Mouse (Mus musculus): Measurements from ENCODE around the gene Sept3. TPM values are rescaled to one million over a fixed set of nuclear protein-coding genes. Genes with fewer than 3 reads are reported as not detected.

Sept3 gene
- polyA plus RNA-seq, 1 experiment from 2014 or later: 45.5 TPM

DNA sequence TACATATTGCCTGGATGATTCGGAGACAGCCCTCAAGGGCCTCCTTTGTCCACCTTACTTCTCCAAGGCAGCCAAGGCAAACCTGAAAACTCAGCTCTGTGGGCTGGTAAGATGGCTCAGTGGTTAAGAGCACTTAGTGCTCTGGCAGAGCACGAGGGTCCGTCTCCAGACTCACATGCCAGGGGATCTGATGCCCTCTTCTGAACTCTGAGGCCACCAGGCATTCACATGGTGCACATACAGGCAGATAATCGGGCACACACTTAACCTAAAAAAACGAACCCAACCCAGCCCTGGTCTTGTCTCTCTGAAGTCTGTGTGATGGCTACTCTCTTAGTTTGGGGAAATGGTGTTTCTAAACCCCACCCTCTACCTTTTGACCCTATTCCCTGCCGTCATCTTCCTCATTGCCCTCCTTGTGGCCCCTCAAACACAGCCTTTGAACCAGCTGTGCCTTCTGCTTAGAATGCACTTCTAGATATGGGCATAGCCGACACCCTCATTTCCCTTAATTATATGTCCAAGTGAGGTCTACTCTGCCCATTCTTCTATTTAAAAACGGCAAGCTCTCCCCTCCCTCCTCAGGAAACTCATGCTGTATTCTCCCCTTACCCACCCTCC, 65.1 kb downstream of the Sept3 start:
- H3K27me3 ChIP-seq: peaks cover 9% of the 10 kb centered on the region
- no peak overlapping the region; the same call in 1 of the 2 replicates for H3K4me2 ChIP-seq
- H3K4me1 ChIP-seq (replicated peaks): peaks cover 39% of the 10 kb centered on the region
- no peak for ATAC-seq (ENCODE audit: insufficient number of reproducible peaks, insufficient read depth, low FRiP score, low TSS enrichment, low read depth)
- H3K9me3 ChIP-seq: no peaks in the 10 kb centered on the region
- H3K27ac ChIP-seq: no peak overlapping the region
- 75% methylated on average over 8 of the region's 8 CpGs for WGBS
- H3K9ac ChIP-seq (replicated peaks): no peak overlapping the region
- H3K4me3 ChIP-seq (replicated peaks): no peak overlapping the region
- H3K36me3 ChIP-seq: peaks cover 22% of the 10 kb centered on the region

DNA sequence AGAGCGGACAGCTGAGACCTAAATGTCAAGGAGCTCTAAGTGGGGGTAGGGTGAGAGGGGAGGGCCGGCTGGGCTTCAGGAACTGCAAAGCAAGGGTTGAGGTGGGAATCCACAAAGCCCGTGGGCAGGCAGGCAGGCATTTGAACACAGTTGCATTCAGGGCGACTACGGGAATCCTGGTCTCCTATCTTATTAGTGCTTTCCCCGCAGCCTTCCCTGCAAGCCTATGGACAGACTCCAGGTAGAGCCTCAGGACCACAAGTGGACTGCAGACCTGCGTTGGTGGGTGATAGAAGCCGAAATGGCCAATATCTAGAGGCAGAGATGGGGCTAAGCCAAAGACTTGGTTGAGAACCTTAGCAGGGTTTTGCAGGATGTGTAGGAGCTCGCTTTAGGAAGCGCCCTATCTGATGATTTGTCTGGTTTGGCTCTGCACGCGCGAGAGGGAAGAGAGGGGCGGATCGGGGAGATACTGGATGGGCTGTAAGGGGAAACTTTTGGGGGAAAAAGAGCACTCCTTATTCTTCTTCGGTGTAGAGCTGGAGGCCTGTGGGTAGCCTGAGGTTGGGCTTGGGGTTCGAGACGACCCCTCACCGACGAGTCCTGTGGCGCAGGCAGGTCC, 65.8 kb downstream of the Sept3 start:
- Histone ChIP-seq H3K4me3 (replicated peaks) (peak overlapping the region; percentile 49), H3K27ac (peak overlapping the region; percentile 64; the same call in 1 of the 2 replicates), H3K36me3 (peaks cover 14% of the 10 kb centered on the region), H3K4me1 (replicated peaks) (peaks cover 39% of the 10 kb centered on the region), H3K4me2 (peak overlapping the region; percentile 71), H3K27me3 (peaks cover 9% of the 10 kb centered on the region), H3K9ac (replicated peaks) (peak overlapping the region; percentile 76), H3K9me3 (no peaks in the 10 kb centered on the region)
- WGBS: 45% methylated on average over 21 of the region's 21 CpGs
- ATAC-seq (ENCODE audit: insufficient number of reproducible peaks, insufficient read depth, low FRiP score, low TSS enrichment, low read depth): no peak

DNA sequence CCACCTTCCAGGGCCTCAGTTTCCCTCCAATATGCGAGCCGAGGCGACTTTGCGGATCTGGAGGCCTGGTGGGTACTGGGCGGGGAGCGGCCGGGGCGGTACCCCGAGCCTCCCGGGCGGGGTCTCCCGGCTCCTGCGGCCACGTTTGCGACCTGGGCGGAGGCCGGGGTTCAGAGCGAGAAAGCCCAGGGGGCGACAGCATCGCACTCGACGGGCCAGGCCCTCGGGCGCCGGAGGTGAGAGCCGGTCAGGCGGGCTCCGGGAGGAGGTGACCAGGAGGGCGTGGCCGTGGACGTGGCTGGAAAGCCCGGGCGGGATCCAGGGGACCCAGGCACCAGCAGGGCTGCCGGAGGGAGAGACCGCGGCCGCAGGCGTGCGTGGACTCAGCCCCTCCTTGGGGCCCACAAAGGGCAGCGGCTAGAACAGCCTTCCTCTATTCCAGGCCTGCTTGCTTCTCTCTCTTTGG, 66.4 kb downstream of the Sept3 start:
- Histone ChIP-seq H3K27ac (peak overlapping the region; percentile 64), H3K4me3 (replicated peaks) (peak overlapping the region; percentile 49), H3K36me3 (peaks cover 9% of the 10 kb centered on the region), H3K4me1 (replicated peaks) (peaks cover 35% of the 10 kb centered on the region), H3K9me3 (no peaks in the 10 kb centered on the region), H3K4me2 (peak overlapping the region; percentile 71), H3K27me3 (peaks cover 9% of the 10 kb centered on the region), H3K9ac (replicated peaks) (peak overlapping the region; percentile 76)
- 3% methylated on average over 40 of the region's 40 CpGs for WGBS
- no peak for ATAC-seq (ENCODE audit: insufficient number of reproducible peaks, insufficient read depth, low FRiP score, low TSS enrichment, low read depth)

DNA sequence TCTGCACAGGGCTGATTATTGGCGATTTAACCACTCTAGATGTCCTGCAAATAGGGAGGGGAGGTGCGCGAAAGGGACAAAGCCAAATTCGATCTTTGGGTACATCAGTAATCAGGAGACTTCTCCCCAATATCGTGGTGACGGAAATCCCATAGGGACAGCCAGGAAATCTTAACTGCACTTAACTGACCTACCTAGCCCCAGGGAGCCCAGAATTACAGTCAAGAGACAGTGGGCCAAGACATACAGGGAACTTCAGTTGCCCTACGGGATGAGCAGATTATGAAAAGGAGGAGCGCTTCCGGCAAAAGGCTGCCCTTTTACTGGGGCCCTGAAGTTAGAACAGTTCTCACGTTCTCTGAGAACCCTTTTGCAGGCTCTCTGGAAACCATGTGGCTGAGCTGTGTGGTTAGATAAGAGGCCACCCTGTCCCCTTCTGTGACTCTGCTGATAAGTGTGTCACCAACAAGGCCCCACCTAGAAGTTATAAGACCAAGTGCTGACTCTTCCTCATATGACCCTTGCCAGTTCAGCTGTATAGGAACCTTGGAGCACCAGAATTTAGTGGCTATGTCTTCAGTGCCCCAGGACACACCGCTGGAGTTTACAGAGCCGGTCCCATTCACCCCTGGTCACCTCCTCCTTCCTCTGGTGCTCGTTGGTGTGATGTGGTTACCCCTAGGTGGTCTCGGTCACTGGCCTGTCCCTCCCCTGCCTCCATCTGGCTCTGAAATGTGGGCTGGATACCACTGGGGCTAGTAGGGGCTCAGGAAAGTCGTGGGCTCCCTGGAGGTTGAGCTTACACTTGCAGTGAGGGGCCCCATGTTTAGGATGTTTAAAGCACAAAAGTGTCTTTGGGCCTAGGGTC, 67.2 kb downstream of the Sept3 start:
- H3K27ac ChIP-seq: peak overlapping the region; percentile 64; the same call in 1 of the 2 replicates
- H3K27me3 ChIP-seq: peaks cover 9% of the 10 kb centered on the region
- H3K4me1 ChIP-seq (replicated peaks): peaks cover 31% of the 10 kb centered on the region
- H3K9ac ChIP-seq (replicated peaks): peak overlapping the region; percentile 76
- peak overlapping the region; percentile 49 for H3K4me3 ChIP-seq (replicated peaks)
- H3K4me2 ChIP-seq: peak overlapping the region; percentile 71
- H3K9me3 ChIP-seq: no peaks in the 10 kb centered on the region
- H3K36me3 ChIP-seq: 0 out of 2 replicates have a peak, but pooled peaks cover 2% of the 10 kb centered on the region
- WGBS: 65% methylated on average over 15 of the region's 15 CpGs
- no peak for ATAC-seq (ENCODE audit: insufficient number of reproducible peaks, insufficient read depth, low FRiP score, low TSS enrichment, low read depth)

DNA sequence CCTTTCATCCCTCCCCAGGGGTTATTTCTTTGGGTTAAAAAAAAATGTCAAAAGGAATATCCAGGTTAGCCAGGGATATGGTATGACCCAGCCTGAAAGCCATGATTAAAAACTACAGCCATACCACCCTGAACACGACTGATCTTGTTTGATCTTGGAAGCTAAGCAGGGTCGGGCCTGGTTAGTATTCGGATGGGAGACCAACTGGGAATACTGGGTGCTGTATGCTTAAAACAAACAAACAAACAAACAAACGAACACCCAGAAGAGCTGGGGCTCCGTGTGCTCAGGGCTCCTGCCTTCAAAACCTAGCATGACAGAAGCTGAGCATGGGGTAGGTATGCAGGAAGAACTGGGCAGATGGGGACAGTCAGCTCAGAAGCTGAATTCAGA, 67.8 kb downstream of the Sept3 start:
- H3K36me3 ChIP-seq: peaks cover 5% of the 10 kb centered on the region; the same call in 1 of the 2 replicates
- H3K4me2 ChIP-seq: no peak overlapping the region
- no peak overlapping the region for H3K4me3 ChIP-seq (replicated peaks)
- no peak overlapping the region for H3K27ac ChIP-seq
- no peak for ATAC-seq (ENCODE audit: insufficient number of reproducible peaks, insufficient read depth, low FRiP score, low TSS enrichment, low read depth)
- no peaks in the 10 kb centered on the region for H3K9me3 ChIP-seq
- peaks cover 9% of the 10 kb centered on the region for H3K27me3 ChIP-seq
- 77% methylated on average over 5 of the region's 5 CpGs for WGBS
- peaks cover 33% of the 10 kb centered on the region for H3K4me1 ChIP-seq (replicated peaks)
- H3K9ac ChIP-seq (replicated peaks): no peak overlapping the region

DNA sequence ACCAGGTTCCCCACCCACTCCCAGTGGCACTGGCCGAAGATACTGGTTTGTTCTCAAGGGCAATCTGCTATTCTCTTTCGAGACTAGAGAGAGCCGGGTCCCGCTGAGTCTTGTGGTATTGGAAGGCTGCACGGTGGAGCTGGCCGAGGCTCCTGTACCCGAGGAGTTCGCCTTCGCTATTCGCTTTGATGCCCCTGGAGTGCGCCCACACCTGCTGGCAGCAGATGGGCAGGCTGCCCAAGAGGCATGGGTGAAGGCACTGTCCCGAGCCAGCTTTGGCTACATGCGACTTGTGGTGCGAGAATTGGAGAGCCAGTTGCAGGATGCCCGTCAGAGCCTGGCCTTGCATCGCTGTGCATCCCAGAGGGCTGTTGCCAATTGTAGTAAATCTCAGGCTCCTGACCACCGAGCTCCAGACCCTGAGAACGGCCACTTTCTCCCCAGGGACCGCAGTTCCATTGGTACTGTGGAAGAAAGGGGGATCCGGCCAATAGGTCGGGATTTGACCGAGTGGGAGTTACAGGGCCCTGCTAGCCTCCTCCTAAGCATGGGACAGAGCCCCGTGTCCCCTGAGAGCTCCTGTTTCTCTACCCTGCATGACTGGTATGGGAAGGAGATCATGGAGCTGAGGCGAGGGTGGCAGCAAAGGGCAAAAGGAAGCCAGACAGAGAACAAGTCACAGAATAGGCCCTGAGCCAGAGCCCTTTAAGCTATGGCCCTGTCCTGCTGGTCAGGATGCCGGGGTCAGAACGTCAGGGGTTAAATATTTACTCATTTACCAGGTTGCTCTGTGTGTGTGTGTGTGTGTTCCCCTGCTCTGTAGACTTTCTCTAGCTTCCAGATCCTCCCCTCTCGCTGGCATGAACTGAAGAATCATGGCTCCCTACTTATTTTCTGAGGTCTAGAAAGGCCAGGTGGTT, 68.9 kb downstream of the Sept3 start:
- no peak for ATAC-seq (ENCODE audit: insufficient number of reproducible peaks, insufficient read depth, low FRiP score, low TSS enrichment, low read depth)
- WGBS: 91% methylated on average over 27 of the region's 27 CpGs
- no peak overlapping the region for H3K9ac ChIP-seq (replicated peaks)

More for the DNA sequence above, 68.9 kb downstream of the Sept3 start:
- no peaks in the 10 kb centered on the region for H3K9me3 ChIP-seq
- peaks cover 9% of the 10 kb centered on the region for H3K27me3 ChIP-seq
- H3K27ac ChIP-seq: no peak overlapping the region
- peaks cover 28% of the 10 kb centered on the region for H3K4me1 ChIP-seq (replicated peaks)
- H3K36me3 ChIP-seq: peaks cover 16% of the 10 kb centered on the region
- no peak overlapping the region for H3K4me2 ChIP-seq
- no peak overlapping the region for H3K4me3 ChIP-seq (replicated peaks)

Other genes with a start within 250 kb of the Sept3 start
- 30.4 TPM in 2 replicates for gene Desi1, start 241.0 kb upstream of the Sept3 start, polyA plus RNA-seq (2016; fragmentation: Nextera tagmentation; extraction: Ambion mirVana)
- gene Snu13, start 227.3 kb upstream of the Sept3 start, polyA plus RNA-seq (2016; fragmentation: Nextera tagmentation; extraction: Ambion mirVana): 263 and 272 TPM in 2 replicates
- not detected in 2 replicates for gene 4930407I10Rik, start 215.7 kb upstream of the Sept3 start, polyA plus RNA-seq (2016; fragmentation: Nextera tagmentation; extraction: Ambion mirVana)
- 0.10 TPM in 1 of 2 replicates, not detected in the other for gene Mei1, start 204.9 kb upstream of the Sept3 start, polyA plus RNA-seq (2016; fragmentation: Nextera tagmentation; extraction: Ambion mirVana)
- gene Ccdc134, start 147.0 kb upstream of the Sept3 start, polyA plus RNA-seq (2016; fragmentation: Nextera tagmentation; extraction: Ambion mirVana): 23.4 and 26.6 TPM in 2 replicates
- gene Srebf2, start 127.7 kb upstream of the Sept3 start, polyA plus RNA-seq (2016; fragmentation: Nextera tagmentation; extraction: Ambion mirVana): 186 and 188 TPM in 2 replicates
- 0.10 and 0.23 TPM in 2 replicates for gene Shisa8, start 62.1 kb upstream of the Sept3 start, polyA plus RNA-seq (2016; fragmentation: Nextera tagmentation; extraction: Ambion mirVana)
- 0.10 TPM in 1 of 2 replicates, not detected in the other for gene Tnfrsf13c, start 50.5 kb upstream of the Sept3 start, polyA plus RNA-seq (2016; fragmentation: Nextera tagmentation; extraction: Ambion mirVana)
- gene Cenpm, start 30.1 kb upstream of the Sept3 start, polyA plus RNA-seq (2016; fragmentation: Nextera tagmentation; extraction: Ambion mirVana): 75.5 and 75.7 TPM in 2 replicates
- gene 1500009C09Rik, start 22.5 kb upstream of the Sept3 start, polyA plus RNA-seq (2016; fragmentation: Nextera tagmentation; extraction: Ambion mirVana): not detected in 2 replicates
- not detected in 2 replicates for gene Wbp2nl, start 24.1 kb downstream of the Sept3 start, polyA plus RNA-seq (2016; fragmentation: Nextera tagmentation; extraction: Ambion mirVana)
- gene Naga, start 64.0 kb downstream of the Sept3 start, polyA plus RNA-seq (2016; fragmentation: Nextera tagmentation; extraction: Ambion mirVana): 33.6 and 34.1 TPM in 2 replicates
- gene Pheta2, start 64.0 kb downstream of the Sept3 start, polyA plus RNA-seq (2016; fragmentation: Nextera tagmentation; extraction: Ambion mirVana): 11.0 and 11.3 TPM in 2 replicates
- 204 and 226 TPM in 2 replicates for gene Smdt1, start 64.1 kb downstream of the Sept3 start, polyA plus RNA-seq (2016; fragmentation: Nextera tagmentation; extraction: Ambion mirVana)
- gene Ndufa6, start 79.4 kb downstream of the Sept3 start, polyA plus RNA-seq (2016; fragmentation: Nextera tagmentation; extraction: Ambion mirVana): 302 and 311 TPM in 2 replicates
- gene Cyp2d22, start 105.4 kb downstream of the Sept3 start, polyA plus RNA-seq (2016; fragmentation: Nextera tagmentation; extraction: Ambion mirVana): 3.3 and 5.2 TPM in 2 replicates
- not detected in 2 replicates for gene Cyp2d11, start 119.1 kb downstream of the Sept3 start, polyA plus RNA-seq (2016; fragmentation: Nextera tagmentation; extraction: Ambion mirVana)
- gene Cyp2d10, start 132.3 kb downstream of the Sept3 start, polyA plus RNA-seq (2016; fragmentation: Nextera tagmentation; extraction: Ambion mirVana): not detected in 2 replicates
- not detected in 2 replicates for gene Cyp2d9, start 158.5 kb downstream of the Sept3 start, polyA plus RNA-seq (2016; fragmentation: Nextera tagmentation; extraction: Ambion mirVana)